Comparison of ENCODE assay signal across 25 mouse cellular contexts in genomic region chrX:11655466-11655865, GRCm38 (mm10).
A peak's percentile ranks its signal among the peaks of the same experiment; 100 is the strongest.
DNase-seq lines count a peak whose midpoint lies in the region; ATAC-seq and TF ChIP-seq lines count a peak whose summit lies in the region.
"Had no signal": no experiment of that assay in that cellular context is flagged by ENCODE, and none has a peak within 500 bp of the region (broad histone marks: within the 10 kb centered on the region; RNA-seq: fewer than 3 reads in every experiment).

No protein-coding gene starts in this region.

- H3K27ac ChIP-seq in hindbrain, postnatal 0 days, result no peak overlapping the region
- H3K27ac ChIP-seq in hindbrain, embryonic 13.5 days, result no peak overlapping the region
- no peak overlapping the region for H3K27ac ChIP-seq in neural tube, embryonic 15.5 days (replicated peaks)
- H3K27ac ChIP-seq: embryonic facial prominence, embryonic 12.5 days; forebrain, embryonic 15.5 days; limb, embryonic 13.5 days; liver, embryonic 14.5 days; neural tube, embryonic 13.5 days; stomach, embryonic 15.5 days had no signal

- no peaks in the 10 kb centered on the region for H3K36me3 ChIP-seq in hindbrain, postnatal 0 days (ENCODE audit: insufficient read depth, low read length)
- H3K36me3 ChIP-seq in hindbrain, embryonic 13.5 days, result no peaks in the 10 kb centered on the region
- H3K36me3 ChIP-seq in neural tube, embryonic 15.5 days, result no peaks in the 10 kb centered on the region
- H3K36me3 ChIP-seq: embryonic facial prominence, embryonic 12.5 days; forebrain, embryonic 15.5 days; heart, embryonic 12.5 days; limb, embryonic 13.5 days; neural tube, embryonic 13.5 days; stomach, embryonic 15.5 days had no signal

- WGBS in hindbrain, postnatal 0 days, result 58% methylated on average over 6 of the region's 6 CpGs
- 48% methylated on average over 6 of the region's 6 CpGs for WGBS in hindbrain, embryonic 13.5 days
- 46% methylated on average over 6 of the region's 6 CpGs for WGBS in neural tube, embryonic 15.5 days

- H3K4me3 ChIP-seq in hindbrain, postnatal 0 days (ENCODE audit: low read length), result no peak overlapping the region
- H3K4me3 ChIP-seq in hindbrain, embryonic 13.5 days, result no peak overlapping the region
- no peak overlapping the region for H3K4me3 ChIP-seq in neural tube, embryonic 15.5 days (replicated peaks)
- H3K4me3 ChIP-seq: embryonic facial prominence, embryonic 12.5 days; forebrain, embryonic 15.5 days; heart, embryonic 12.5 days; limb, embryonic 13.5 days; neural tube, embryonic 13.5 days; stomach, embryonic 15.5 days had no signal

- H3K4me2 ChIP-seq in hindbrain, postnatal 0 days (ENCODE audit: low read depth, low read length), result no peak overlapping the region
- H3K4me2 ChIP-seq in hindbrain, embryonic 13.5 days, result no peak overlapping the region
- H3K4me2 ChIP-seq in neural tube, embryonic 15.5 days, result no peak overlapping the region
- H3K4me2 ChIP-seq: embryonic facial prominence, embryonic 12.5 days; forebrain, embryonic 15.5 days; heart, embryonic 12.5 days; limb, embryonic 13.5 days; midbrain, embryonic 11.5 days; neural tube, embryonic 13.5 days; stomach, embryonic 15.5 days had no signal

- H3K27me3 ChIP-seq in hindbrain, postnatal 0 days (ENCODE audit: insufficient read depth, low read length), result no peaks in the 10 kb centered on the region
- 0 out of 2 replicates have a peak, but pooled peaks cover 24% of the 10 kb centered on the region for H3K27me3 ChIP-seq in hindbrain, embryonic 13.5 days
- H3K27me3 ChIP-seq in neural tube, embryonic 15.5 days (replicated peaks), result 0 out of 2 replicates have a peak, but pooled peaks cover 6% of the 10 kb centered on the region
- H3K27me3 ChIP-seq: forebrain, embryonic 15.5 days; stomach, embryonic 15.5 days had no signal

- H3K9ac ChIP-seq in hindbrain, postnatal 0 days (replicated peaks; ENCODE audit: low read length), result no peak overlapping the region
- H3K9ac ChIP-seq in hindbrain, embryonic 13.5 days, result no peak overlapping the region
- no peak overlapping the region for H3K9ac ChIP-seq in neural tube, embryonic 15.5 days (replicated peaks)
- H3K9ac ChIP-seq: embryonic facial prominence, embryonic 12.5 days; forebrain, embryonic 15.5 days; heart, embryonic 12.5 days; limb, embryonic 13.5 days; liver, embryonic 14.5 days; neural tube, embryonic 13.5 days; stomach, embryonic 15.5 days had no signal

- no peaks in the 10 kb centered on the region for H3K4me1 ChIP-seq in hindbrain, postnatal 0 days (ENCODE audit: insufficient read depth, low read length)
- H3K4me1 ChIP-seq in hindbrain, embryonic 13.5 days (replicated peaks), result no peaks in the 10 kb centered on the region
- H3K4me1 ChIP-seq in neural tube, embryonic 15.5 days, result peaks cover 5% of the 10 kb centered on the region; the same call in 1 of the 2 replicates
- H3K4me1 ChIP-seq: embryonic facial prominence, embryonic 12.5 days; stomach, embryonic 15.5 days had no signal

- DNase-seq in cerebellum, adult 9-11 months, result peak; percentile 10
- DNase-seq in cerebellum, postnatal 36 days, result no peak
- peak; percentile 41 for DNase-seq in hindbrain, postnatal 0 days (ENCODE audit: low spot score)
- peak; percentile 51 to 52 for DNase-seq in right cerebral cortex, postnatal 10 days (ENCODE audit: low spot score in 2 of 2)
- DNase-seq in right cerebral cortex, adult 18-20 months, result no peak
- DNase-seq in gastrocnemius, postnatal 25 days, result no peak
- DNase-seq: adrenal gland, postnatal 10 days; cerebellum, adult 11 months; cerebellum, postnatal 14 days; heart, postnatal 14 days; kidney, adult 2 months; kidney, postnatal 10 days; thymus, adult 2 months had no signal

- H3K9me3 ChIP-seq in hindbrain, postnatal 0 days (ENCODE audit: low read length), result no peaks in the 10 kb centered on the region
- no peaks in the 10 kb centered on the region for H3K9me3 ChIP-seq in hindbrain, embryonic 13.5 days
- no peaks in the 10 kb centered on the region for H3K9me3 ChIP-seq in neural tube, embryonic 15.5 days (replicated peaks)
- H3K9me3 ChIP-seq: embryonic facial prominence, embryonic 12.5 days; forebrain, embryonic 15.5 days; heart, embryonic 12.5 days; limb, embryonic 13.5 days; neural tube, embryonic 13.5 days; stomach, embryonic 15.5 days had no signal

- ATAC-seq in hindbrain, postnatal 0 days, result peak; percentile 62; the same call in 1 of the 2 replicates
- no peak for ATAC-seq in hindbrain, embryonic 13.5 days (ENCODE audit: low FRiP score)
- peak; percentile 38; the same call in 1 of the 2 replicates for ATAC-seq in neural tube, embryonic 15.5 days (ENCODE audit: low FRiP score)
- ATAC-seq: activated CD4-positive, CD25-positive, alpha-beta regulatory T cell, adult 4 months; forebrain, embryonic 15.5 days; lung, postnatal 0 days had no signal

- no peak for TF ChIP-seq CTCF in hindbrain, postnatal 0 days (IDR thresholded peaks at IDR 0.05; ENCODE audit: low read depth)

Comparison
In these comparisons a context has a peak if more than half of its experiments do, and no peak if none do; other contexts are left out.
1. DNase-seq: peak in cerebellum, adult 9-11 months (single experiment), hindbrain, postnatal 0 days (single experiment) and right cerebral cortex, postnatal 10 days (2 of 2); none in cerebellum, postnatal 36 days (0 of 2), right cerebral cortex, adult 18-20 months (single experiment) and gastrocnemius, postnatal 25 days (single experiment).